Mouse (Mus musculus): ENCODE data around the gene Emilin1. TPM values are rescaled to one million over a fixed set of nuclear protein-coding genes. Genes with fewer than 3 reads are reported as not detected.

Emilin1 gene
- total and polyA plus RNA-seq, 3 experiments = 0.11 to 0.63 (median 0.34) TPM

DNA sequence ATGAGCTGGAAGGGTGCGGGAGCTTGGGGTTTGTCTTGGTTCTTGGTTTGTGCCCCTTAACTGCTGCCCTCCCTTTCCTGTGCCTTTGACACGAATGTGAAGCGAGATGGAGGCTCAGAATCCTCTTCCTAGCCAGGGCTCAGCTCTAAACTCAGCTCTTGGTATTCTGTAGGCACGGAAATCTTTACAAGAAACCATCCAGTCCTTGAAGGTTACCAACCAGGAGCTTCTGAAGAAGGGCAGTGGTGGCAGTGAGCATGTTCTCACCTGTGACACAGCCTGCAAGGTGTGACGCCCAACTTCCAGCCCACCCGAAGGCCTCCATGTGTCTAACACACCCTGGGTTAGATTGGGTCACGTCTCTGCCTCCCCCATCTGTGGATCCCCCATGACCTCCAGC, 38.8 kb upstream of the Emilin1 start:
- no peak for DNase-seq (ENCODE audit: extremely low read depth)
- Histone ChIP-seq H3K27me3 (replicated peaks) (no peaks in the 10 kb centered on the region), H3K9me3 (replicated peaks; ENCODE audit: low read length) (no peaks in the 10 kb centered on the region), H3K4me3 (replicated peaks in 1 of 3; ENCODE audit: low read depth in 2 of 3, low read length in 2 of 3, poor library complexity in 1 of 3) (no peak overlapping the region), H3K36me3 (replicated peaks in 1 of 2; ENCODE audit: control insufficient read depth in 1 of 2, insufficient read depth in 1 of 2, low read length in 1 of 2) (peaks cover 60 to 83% of the 10 kb centered on the region in 2 experiments), H3K79me2 (replicated peaks; ENCODE audit: control insufficient read depth, extremely low read depth, insufficient read depth, poor library complexity, severe bottlenecking) (peaks cover 9% of the 10 kb centered on the region), H3K4me1 (ENCODE audit: control insufficient read depth in 1 of 2, insufficient read depth in 2 of 2) (peaks cover 0 to 10% of the 10 kb centered on the region in 2 experiments; a peak in 2 of 4 replicates), H3K27ac (ENCODE audit: insufficient read depth, low read depth) (no peak overlapping the region), H3K4me2 (ENCODE audit: insufficient read depth, low read depth, poor library complexity, severe bottlenecking) (no peak overlapping the region), H3K9ac (ENCODE audit: insufficient read depth, low read depth) (no peak overlapping the region)
- no peak for TF ChIP-seq CTCF (conservative IDR thresholded peaks at IDR 0.05 in 1 of 2, IDR thresholded peaks at IDR 0.05 in 1 of 2; ENCODE audit: low read depth in 2 of 2, low read length in 2 of 2)
- TF ChIP-seq SIN3A (IDR thresholded peaks at IDR 0.05; ENCODE audit: low read length) = no peak
- TF ChIP-seq MYC (IDR thresholded peaks at IDR 0.05; ENCODE audit: low read depth, low read length) = no peak
- TF ChIP-seq ZMIZ1 (IDR thresholded peaks at IDR 0.05; ENCODE audit: low read depth, low read length) = no peak
- TF ChIP-seq POLR2A (IDR thresholded peaks at IDR 0.05; ENCODE audit: low read depth, low read length) = no peak
- no peak for TF ChIP-seq BHLHE40 (IDR thresholded peaks at IDR 0.05; ENCODE audit: low read depth, low read length)
- TF ChIP-seq TBP (conservative IDR thresholded peaks at IDR 0.05; ENCODE audit: low read depth, low read length) = no peak
- no peak for TF ChIP-seq IRF4 (IDR thresholded peaks at IDR 0.05; ENCODE audit: low read depth, low read length)
- TF ChIP-seq NRF1 (IDR thresholded peaks at IDR 0.05; ENCODE audit: low read depth, low read length) = no peak
- TF ChIP-seq SMC3 (IDR thresholded peaks at IDR 0.05; ENCODE audit: low read depth, low read length) = no peak
- in situ Hi-C loops (cut with MboI; ENCODE audit: low pct_ligation_motif_present, low pct_unique_long_range_greater_than_20kb, low sequenced_read_pairs) = no loop called here
- dilution Hi-C loops (cut with MboI; ENCODE audit: extremely low pct_ligation_motif_present, extremely low pct_unique_long_range_greater_than_20kb, low sequenced_read_pairs) = no loop called here

DNA sequence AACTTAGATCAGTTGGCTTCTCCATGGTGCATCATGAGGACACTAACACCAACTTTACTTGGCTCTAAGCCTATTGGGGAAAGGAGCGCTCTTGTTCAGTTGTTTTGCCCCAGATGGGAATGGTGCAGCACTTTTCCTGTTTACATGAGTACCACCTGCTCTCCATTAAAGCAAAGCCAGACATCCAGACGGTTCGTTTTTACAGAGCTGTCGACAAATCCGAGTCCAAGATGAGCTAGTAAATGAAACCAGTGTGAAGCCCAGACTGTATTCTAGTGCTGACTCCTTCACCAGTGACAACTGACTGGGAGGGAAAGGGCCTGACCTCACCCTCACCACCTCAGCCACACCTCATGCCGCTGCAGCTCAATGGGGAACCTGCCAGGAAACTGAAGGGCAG, 34.6 kb upstream of the Emilin1 start:
- in situ Hi-C loops (cut with MboI; ENCODE audit: low pct_ligation_motif_present, low pct_unique_long_range_greater_than_20kb, low sequenced_read_pairs) = no loop called here
- Histone ChIP-seq H3K79me2 (replicated peaks; ENCODE audit: control insufficient read depth, extremely low read depth, insufficient read depth, poor library complexity, severe bottlenecking) (no peaks in the 10 kb centered on the region), H3K4me3 (replicated peaks in 1 of 3; ENCODE audit: low read depth in 2 of 3, low read length in 2 of 3, poor library complexity in 1 of 3) (no peak overlapping the region), H3K27me3 (replicated peaks) (no peaks in the 10 kb centered on the region), H3K9ac (ENCODE audit: insufficient read depth, low read depth) (no peak overlapping the region), H3K36me3 (replicated peaks in 1 of 2; ENCODE audit: control insufficient read depth in 1 of 2, insufficient read depth in 1 of 2, low read length in 1 of 2) (peaks cover 35 to 53% of the 10 kb centered on the region in 2 experiments), H3K4me1 (ENCODE audit: control insufficient read depth in 1 of 2, insufficient read depth in 2 of 2) (peaks cover 0 to 3% of the 10 kb centered on the region in 2 experiments; a peak in 1 of 4 replicates), H3K4me2 (ENCODE audit: insufficient read depth, low read depth, poor library complexity, severe bottlenecking) (no peak overlapping the region), H3K9me3 (replicated peaks; ENCODE audit: low read length) (no peaks in the 10 kb centered on the region), H3K27ac (ENCODE audit: insufficient read depth, low read depth) (no peak overlapping the region)
- TF ChIP-seq ETS1 (conservative IDR thresholded peaks at IDR 0.05; ENCODE audit: low read depth, low read length) (no peak), CHD1 (IDR thresholded peaks at IDR 0.05; ENCODE audit: low read depth, low read length) (no peak), UBTF (IDR thresholded peaks at IDR 0.05; ENCODE audit: low read depth, low read length) (no peak), HCFC1 (IDR thresholded peaks at IDR 0.05; ENCODE audit: low read depth, low read length) (no peak), SMC3 (IDR thresholded peaks at IDR 0.05; ENCODE audit: low read depth, low read length) (no peak), KAT2A (IDR thresholded peaks at IDR 0.05; ENCODE audit: insufficient replicate concordance, low read length) (no peak), IRF4 (IDR thresholded peaks at IDR 0.05; ENCODE audit: low read depth, low read length) (no peak)
- DNase-seq (ENCODE audit: extremely low read depth) = no peak
- dilution Hi-C loops (cut with MboI; ENCODE audit: extremely low pct_ligation_motif_present, extremely low pct_unique_long_range_greater_than_20kb, low sequenced_read_pairs) = no loop called here

Measured in CH12.LX (cell line).